Comparison of ENCODE assay signal across 14 mouse cellular contexts in the genomic region with DNA sequence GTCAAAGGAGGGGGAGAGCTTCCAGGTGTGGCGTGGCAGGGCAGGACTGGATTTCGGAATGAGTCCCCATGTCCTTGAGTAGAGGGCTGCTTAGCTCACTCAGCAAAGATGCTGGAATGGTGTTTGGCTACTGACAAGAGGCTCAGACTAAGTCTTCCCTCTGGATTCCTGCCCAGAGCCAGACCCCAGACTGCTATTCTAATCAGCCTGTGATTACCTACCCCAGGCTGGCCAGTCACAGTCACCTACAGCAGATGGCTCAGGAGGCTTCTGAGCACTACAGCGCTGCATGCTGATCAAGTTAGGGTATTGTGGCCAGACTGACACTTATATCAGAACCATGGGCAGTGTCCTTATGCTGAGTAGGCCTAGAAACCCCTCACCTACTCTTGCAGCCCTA.
"Had no signal": no experiment of that assay in that cellular context is flagged by ENCODE, and none has a peak within 500 bp of the region (broad histone marks: within the 10 kb centered on the region; RNA-seq: fewer than 3 reads in every experiment).

No protein-coding gene starts in this region.

- H3K4me1 ChIP-seq: midbrain, embryonic 12.5 days; neural tube, embryonic 13.5 days had no signal

- H3K27ac ChIP-seq: kidney, postnatal 0 days; limb, embryonic 15.5 days; liver, embryonic 12.5 days; midbrain, embryonic 12.5 days; neural tube, embryonic 13.5 days; stomach, embryonic 15.5 days had no signal

- H3K9me3 ChIP-seq: limb, embryonic 15.5 days; liver, embryonic 12.5 days; midbrain, embryonic 12.5 days; neural tube, embryonic 13.5 days; stomach, embryonic 15.5 days had no signal

- H3K36me3 ChIP-seq: midbrain, embryonic 12.5 days; stomach, embryonic 15.5 days had no signal

- ATAC-seq: liver, embryonic 12.5 days had no signal

- DNase-seq: kidney, adult 11 months; kidney, adult 9 months; kidney, postnatal 36 days; lung, embryonic 14.5 days; lung, postnatal 10 days; lung, postnatal 4 days; thymus, adult 2 months; thymus, postnatal 25 days had no signal

- H3K9ac ChIP-seq: limb, embryonic 15.5 days; liver, embryonic 12.5 days; lung, embryonic 14.5 days; midbrain, embryonic 12.5 days; neural tube, embryonic 13.5 days; stomach, embryonic 15.5 days had no signal

- H3K4me2 ChIP-seq: limb, embryonic 15.5 days; liver, embryonic 12.5 days; lung, embryonic 14.5 days; midbrain, embryonic 12.5 days; neural tube, embryonic 13.5 days; stomach, embryonic 15.5 days had no signal

- H3K27me3 ChIP-seq: limb, embryonic 15.5 days; liver, embryonic 12.5 days; midbrain, embryonic 12.5 days; neural tube, embryonic 13.5 days; stomach, embryonic 15.5 days had no signal

- H3K4me3 ChIP-seq: limb, embryonic 15.5 days; liver, embryonic 12.5 days; midbrain, embryonic 12.5 days; neural tube, embryonic 13.5 days; stomach, embryonic 15.5 days had no signal
